Mouse (Mus musculus): ENCODE measurements around the gene Foxj3.

DNA sequence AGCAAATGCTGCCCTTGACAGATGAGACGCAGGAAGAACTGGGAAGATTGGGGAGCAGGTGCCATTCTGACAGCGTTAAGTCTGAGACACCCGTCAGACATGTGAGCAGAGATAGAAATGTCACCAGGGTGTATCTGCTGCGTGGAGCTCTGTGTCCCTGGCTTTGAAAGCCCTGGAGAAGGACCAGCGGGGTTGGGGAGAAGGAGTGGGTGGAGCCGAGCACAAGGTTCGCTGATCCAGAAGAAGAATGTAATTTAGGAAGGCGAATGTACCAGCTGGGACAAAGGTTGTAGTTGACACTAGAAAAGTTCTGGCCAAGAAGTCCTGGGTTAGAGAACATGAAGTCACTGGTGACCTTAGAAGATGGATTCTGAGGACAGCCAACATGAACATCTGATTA, 129.3 kb downstream of the Foxj3 start:
- no peak for TF ChIP-seq CTCF (IDR thresholded peaks at IDR 0.05; ENCODE audit: extremely low read depth, insufficient read length, insufficient replicate concordance, low read depth, low read length)
- no peak for TF ChIP-seq POLR2A (IDR thresholded peaks at IDR 0.05; ENCODE audit: low read depth, low read length)

Measured in small intestine, adult 2 months (tissue).